Mouse (Mus musculus) forebrain, embryonic 10.5 days (tissue): ENCODE measurements around the gene Cdh23. TPM values are rescaled to one million over a fixed set of nuclear protein-coding genes. Genes with fewer than 3 reads are reported as not detected.

Source experiments
- polyA plus RNA-seq: library from polyadenylated mRNA; unstranded; fragments of >200 nt; fragmentation: Nextera tagmentation; extraction: Ambion mirVana; gene quantifications from 2 replicates; pipeline ENCODE4 v1.2.1, GENCODE M21; 2016

Gene Cdh23
- polyA plus RNA-seq, 1 experiment from 2014 or later: 0.32 TPM

Other genes starting within 250 kb of the Cdh23 start
- gene Slc29a3, start 56.3 kb upstream of the Cdh23 start, polyA plus RNA-seq: 6.3 and 7.1 TPM in 2 replicates
- gene Unc5b, start 135.1 kb upstream of the Cdh23 start, polyA plus RNA-seq: 3.2 and 3.4 TPM in 2 replicates